Mouse (Mus musculus): Measurements from ENCODE around the gene Rad51d. TPM values are rescaled to one million over a fixed set of nuclear protein-coding genes. Genes with fewer than 3 reads are reported as not detected.
"Not testable (repeated sequence)": the region's sequence is repeated elsewhere in the genome, so short reads cannot be mapped to it uniquely, and the experiment has no call there.

Rad51d gene
- polyA plus RNA-seq, 1 experiment from 2014 or later: 14.5 TPM

DNA sequence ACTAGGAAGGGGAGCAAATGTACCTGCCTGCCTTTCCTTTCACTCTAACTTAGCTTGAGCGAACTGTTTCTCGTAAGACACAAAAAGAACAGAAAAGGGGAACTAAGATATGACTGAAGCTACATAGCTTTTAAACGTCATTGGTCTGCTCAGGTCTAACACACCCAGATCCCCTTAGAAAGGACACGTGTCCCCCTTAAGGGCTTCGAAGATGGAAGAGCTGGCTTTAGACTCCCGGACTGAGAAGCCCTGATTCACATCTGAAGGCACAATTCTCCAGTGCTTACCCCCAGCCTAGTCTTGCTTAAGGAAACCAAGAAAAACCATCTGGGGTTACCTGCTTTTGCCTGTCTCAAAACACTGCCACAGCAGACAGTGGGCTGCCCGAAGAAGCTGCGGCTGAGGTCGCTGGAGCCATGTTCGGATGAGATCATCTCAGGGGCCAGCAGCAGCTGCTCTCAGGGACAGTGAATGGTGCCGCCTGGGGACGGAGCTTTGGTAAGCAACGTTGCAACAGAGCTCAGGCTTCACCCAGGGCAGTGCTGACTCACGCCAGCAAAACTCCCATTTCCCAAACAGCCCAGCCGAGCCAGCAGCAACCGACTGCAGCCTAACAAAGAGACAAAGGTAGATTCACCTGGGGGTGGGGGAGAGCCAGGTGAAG, 44.9 kb downstream of the Rad51d start:
- Histone ChIP-seq H3K9ac (ENCODE audit: low read depth, low read length) (no peak overlapping the region), H3K36me3 (ENCODE audit: control insufficient read depth, insufficient read depth, low read length) (no peaks in the 10 kb centered on the region), H3K9me3 (ENCODE audit: control insufficient read depth, low read length) (no peaks in the 10 kb centered on the region), H3K4me3 (ENCODE audit: low read depth, low read length) (0 out of 2 replicates have a peak overlapping the region, but pooled peaks have one; percentile 4), H3K4me2 (ENCODE audit: low read depth, low read length) (peak overlapping the region; percentile 25), H3K27me3 (replicated peaks; ENCODE audit: control insufficient read depth, insufficient read depth, low read length) (no peaks in the 10 kb centered on the region), H3K27ac (replicated peaks; ENCODE audit: low read depth, low read length) (no peak overlapping the region), H3K4me1 (ENCODE audit: control insufficient read depth, insufficient read depth, low read length) (peaks cover 5% of the 10 kb centered on the region)
- DNase-seq (ENCODE audit: low spot score) (peak; percentile 77), ATAC-seq (ENCODE audit: low read depth) (peak; percentile 85)
- WGBS: 21% methylated on average over 16 of the region's 16 CpGs

DNA sequence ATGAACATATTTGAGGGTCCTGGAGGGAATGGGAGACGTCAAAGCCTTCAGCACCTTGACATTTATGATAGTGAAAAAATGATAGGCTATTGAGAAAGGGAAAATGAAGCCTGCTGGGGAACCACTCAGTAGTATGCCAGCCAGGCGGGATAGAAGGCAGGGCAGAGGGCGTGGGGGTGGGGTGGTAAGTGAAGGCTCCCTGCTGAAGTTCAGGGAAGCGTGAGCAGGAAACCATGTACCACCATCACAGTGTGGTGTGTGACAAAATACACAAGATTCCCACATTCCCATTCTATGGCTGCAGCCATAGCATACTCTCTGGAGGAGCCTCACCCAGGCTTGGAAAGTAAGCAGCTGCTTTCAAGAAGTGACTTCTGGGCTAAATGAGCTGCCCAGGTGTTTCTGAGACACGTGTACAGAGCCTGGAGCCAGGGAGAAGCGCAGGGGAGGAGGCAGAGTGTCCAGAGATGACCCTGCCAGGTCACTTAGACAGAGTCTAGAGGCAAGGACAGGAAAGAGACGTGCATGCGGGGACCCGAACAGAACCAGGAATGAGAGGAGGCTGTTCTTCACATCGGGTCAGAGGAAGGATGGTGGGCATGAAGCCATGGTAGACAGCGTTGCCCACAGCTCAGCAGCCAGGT, 45.5 kb downstream of the Rad51d start:
- Histone ChIP-seq H3K9me3 (ENCODE audit: control insufficient read depth, low read length) (no peaks in the 10 kb centered on the region), H3K9ac (ENCODE audit: low read depth, low read length) (no peak overlapping the region), H3K4me1 (ENCODE audit: control insufficient read depth, insufficient read depth, low read length) (peaks cover 5% of the 10 kb centered on the region; the same call in 1 of the 2 replicates), H3K27ac (replicated peaks; ENCODE audit: low read depth, low read length) (no peak overlapping the region), H3K36me3 (ENCODE audit: control insufficient read depth, insufficient read depth, low read length) (no peaks in the 10 kb centered on the region), H3K4me3 (ENCODE audit: low read depth, low read length) (no peak overlapping the region), H3K27me3 (replicated peaks; ENCODE audit: control insufficient read depth, insufficient read depth, low read length) (no peaks in the 10 kb centered on the region), H3K4me2 (ENCODE audit: low read depth, low read length) (0 out of 2 replicates have a peak overlapping the region, but pooled peaks have one; percentile 25)
- ATAC-seq (ENCODE audit: low read depth): no peak
- 63% methylated on average over 11 of the region's 11 CpGs for WGBS
- DNase-seq (ENCODE audit: low spot score): no peak

- DNase-seq (ENCODE audit: low spot score) (no peak), ATAC-seq (ENCODE audit: low read depth) (no peak)
- Histone ChIP-seq H3K27me3 (replicated peaks; ENCODE audit: control insufficient read depth, insufficient read depth, low read length) (no peaks in the 10 kb centered on the region), H3K4me1 (ENCODE audit: control insufficient read depth, insufficient read depth, low read length) (peaks cover 11% of the 10 kb centered on the region; the same call in 1 of the 2 replicates), H3K4me2 (ENCODE audit: low read depth, low read length) (no peak overlapping the region), H3K9me3 (ENCODE audit: control insufficient read depth, low read length) (no peaks in the 10 kb centered on the region), H3K9ac (ENCODE audit: low read depth, low read length) (no peak overlapping the region), H3K27ac (replicated peaks; ENCODE audit: low read depth, low read length) (no peak overlapping the region), H3K36me3 (ENCODE audit: control insufficient read depth, insufficient read depth, low read length) (no peaks in the 10 kb centered on the region), H3K4me3 (ENCODE audit: low read depth, low read length) (no peak overlapping the region)
- 50% methylated on average over 5 of the region's 5 CpGs for WGBS
Observed at GRCm38 (mm10) chr11:82838511-82838910, 51.9 kb downstream of the Rad51d start.

GRCm38 (mm10) chr11:82837848-82838247, 52.6 kb downstream of the Rad51d start:
- no peaks in the 10 kb centered on the region for H3K27me3 ChIP-seq (replicated peaks; ENCODE audit: control insufficient read depth, insufficient read depth, low read length)
- 39% methylated on average over 7 of the region's 7 CpGs for WGBS
- H3K4me3 ChIP-seq (ENCODE audit: low read depth, low read length): no peak overlapping the region
- no peak overlapping the region for H3K27ac ChIP-seq (replicated peaks; ENCODE audit: low read depth, low read length)
- DNase-seq (ENCODE audit: low spot score): no peak
- no peaks in the 10 kb centered on the region for H3K36me3 ChIP-seq (ENCODE audit: control insufficient read depth, insufficient read depth, low read length)
- no peak for ATAC-seq (ENCODE audit: low read depth)
- H3K9me3 ChIP-seq (ENCODE audit: control insufficient read depth, low read length): no peaks in the 10 kb centered on the region
- H3K9ac ChIP-seq (ENCODE audit: low read depth, low read length): no peak overlapping the region
- H3K4me2 ChIP-seq (ENCODE audit: low read depth, low read length): no peak overlapping the region
- H3K4me1 ChIP-seq (ENCODE audit: control insufficient read depth, insufficient read depth, low read length): peaks cover 11% of the 10 kb centered on the region; the same call in 1 of the 2 replicates

DNA sequence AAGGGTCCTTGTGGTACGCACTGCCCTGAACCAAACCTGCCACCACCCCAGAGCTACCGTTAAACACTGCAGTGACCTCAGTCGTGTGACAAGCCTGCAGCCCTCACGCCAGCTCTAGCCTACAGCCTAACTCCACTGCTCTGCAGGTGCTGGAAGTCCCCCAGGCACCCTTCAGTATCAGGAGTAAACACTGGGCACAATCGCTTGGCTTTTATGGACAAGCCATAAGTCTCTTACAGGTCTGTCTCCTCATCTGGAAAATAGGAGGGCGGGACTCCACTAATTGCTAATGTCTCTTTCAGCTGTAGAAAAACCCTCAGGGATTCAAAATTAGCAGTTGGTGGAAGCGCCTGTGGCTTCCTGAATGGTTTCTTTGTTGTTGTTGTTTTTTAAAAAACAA, 53.2 kb downstream of the Rad51d start:
- no peaks in the 10 kb centered on the region for H3K27me3 ChIP-seq (replicated peaks; ENCODE audit: control insufficient read depth, insufficient read depth, low read length)
- no peaks in the 10 kb centered on the region for H3K36me3 ChIP-seq (ENCODE audit: control insufficient read depth, insufficient read depth, low read length)
- no peak overlapping the region for H3K4me2 ChIP-seq (ENCODE audit: low read depth, low read length)
- DNase-seq (ENCODE audit: low spot score) (peak; percentile 43), ATAC-seq (ENCODE audit: low read depth) (no peak)
- no peak overlapping the region for H3K9ac ChIP-seq (ENCODE audit: low read depth, low read length)
- no peak overlapping the region for H3K27ac ChIP-seq (replicated peaks; ENCODE audit: low read depth, low read length)
- no peak overlapping the region for H3K4me3 ChIP-seq (ENCODE audit: low read depth, low read length)
- WGBS: 51% methylated on average over 7 of the region's 7 CpGs
- no peaks in the 10 kb centered on the region for H3K9me3 ChIP-seq (ENCODE audit: control insufficient read depth, low read length)
- H3K4me1 ChIP-seq (ENCODE audit: control insufficient read depth, insufficient read depth, low read length): peaks cover 11% of the 10 kb centered on the region; the same call in 1 of the 2 replicates

- Histone ChIP-seq H3K27ac (replicated peaks; ENCODE audit: low read depth, low read length) (no peak overlapping the region), H3K4me1 (ENCODE audit: control insufficient read depth, insufficient read depth, low read length) (peaks cover 21% of the 10 kb centered on the region), H3K27me3 (replicated peaks; ENCODE audit: control insufficient read depth, insufficient read depth, low read length) (no peaks in the 10 kb centered on the region), H3K4me2 (ENCODE audit: low read depth, low read length) (no peak overlapping the region), H3K9ac (ENCODE audit: low read depth, low read length) (no peak overlapping the region), H3K36me3 (ENCODE audit: control insufficient read depth, insufficient read depth, low read length) (no peaks in the 10 kb centered on the region), H3K9me3 (ENCODE audit: control insufficient read depth, low read length) (no peaks in the 10 kb centered on the region), H3K4me3 (ENCODE audit: low read depth, low read length) (no peak overlapping the region)
- ATAC-seq (ENCODE audit: low read depth) (no peak), DNase-seq (ENCODE audit: low spot score) (no peak)
- 71% methylated on average over 11 of the region's 11 CpGs for WGBS
Observed at GRCm38 (mm10) chr11:82835616-82836432, 54.6 kb downstream of the Rad51d start.

- ATAC-seq (ENCODE audit: low read depth); H3K36me3 ChIP-seq (ENCODE audit: control insufficient read depth, insufficient read depth, low read length); H3K4me2 ChIP-seq (ENCODE audit: low read depth, low read length); H3K9me3 ChIP-seq (ENCODE audit: control insufficient read depth, low read length); DNase-seq (ENCODE audit: low spot score); H3K4me3 ChIP-seq (ENCODE audit: low read depth, low read length); H3K9ac ChIP-seq (ENCODE audit: low read depth, low read length); H3K27ac ChIP-seq (replicated peaks; ENCODE audit: low read depth, low read length); H3K27me3 ChIP-seq (replicated peaks; ENCODE audit: control insufficient read depth, insufficient read depth, low read length): not testable (repeated sequence)
- WGBS: 87% methylated on average over 7 of the region's 7 CpGs
- peaks cover 21% of the 10 kb centered on the region for H3K4me1 ChIP-seq (ENCODE audit: control insufficient read depth, insufficient read depth, low read length)
Observed at GRCm38 (mm10) chr11:82834359-82834758, 56.1 kb downstream of the Rad51d start.

DNA sequence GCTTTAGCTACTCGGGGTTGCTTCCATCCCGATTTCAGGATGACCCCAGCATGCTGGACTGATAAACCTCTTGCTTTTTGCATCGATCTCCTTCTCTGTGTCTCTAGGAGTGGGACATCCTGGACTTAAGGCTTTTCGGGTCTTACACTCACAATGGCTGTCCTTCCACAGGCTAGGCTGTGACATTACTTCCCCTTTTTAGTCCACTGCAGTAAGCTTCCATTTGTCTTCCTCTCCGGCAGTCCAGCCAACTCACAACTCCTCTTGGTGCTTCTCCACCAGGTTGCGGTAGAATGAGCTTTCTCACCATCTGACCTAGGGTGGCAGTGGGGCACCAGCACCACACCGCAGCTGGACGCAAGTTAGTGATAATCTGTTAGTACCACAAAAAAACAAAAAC, 56.5 kb downstream of the Rad51d start:
- Histone ChIP-seq H3K27ac (replicated peaks; ENCODE audit: low read depth, low read length) (no peak overlapping the region), H3K9me3 (ENCODE audit: control insufficient read depth, low read length) (no peaks in the 10 kb centered on the region), H3K27me3 (replicated peaks; ENCODE audit: control insufficient read depth, insufficient read depth, low read length) (no peaks in the 10 kb centered on the region), H3K4me2 (ENCODE audit: low read depth, low read length) (no peak overlapping the region), H3K9ac (ENCODE audit: low read depth, low read length) (no peak overlapping the region), H3K4me1 (ENCODE audit: control insufficient read depth, insufficient read depth, low read length) (peaks cover 21% of the 10 kb centered on the region), H3K36me3 (ENCODE audit: control insufficient read depth, insufficient read depth, low read length) (no peaks in the 10 kb centered on the region), H3K4me3 (ENCODE audit: low read depth, low read length) (no peak overlapping the region)
- 92% methylated on average over 8 of the region's 8 CpGs for WGBS
- ATAC-seq (ENCODE audit: low read depth): no peak
- DNase-seq (ENCODE audit: low spot score): no peak

All from embryonic facial prominence, embryonic 14.5 days (tissue).